Mouse (Mus musculus): ENCODE measurements around the gene Olfr1184. TPM values are rescaled to one million over a fixed set of nuclear protein-coding genes. Genes with fewer than 3 reads are reported as not detected.
"Not testable (repeated sequence)": the region's sequence is repeated elsewhere in the genome, so short reads cannot be mapped to it uniquely, and the experiment has no call there.

Gene Olfr1184
- total RNA-seq (2015) = not detected in 2 replicates
- total RNA-seq (2017) = not detected in 2 replicates

GRCm38 (mm10) chr2:88483298-88483697, at the start of gene Olfr1184:
Gene Olfr1184, plus strand, starts transcription at chr2:88483598.
- no peak for ATAC-seq (replicated peaks; ENCODE audit: poor library complexity)

- ATAC-seq (replicated peaks; ENCODE audit: poor library complexity) = no peak
These were observed 34.4 kb upstream of the Olfr1184 start, which contains the start of gene Gm13757 for GRCm38 (mm10) chr2:88449031-88449430. Gene Gm13757, minus strand, starts transcription at chr2:88449131.

- not testable (repeated sequence) for ATAC-seq (replicated peaks; ENCODE audit: poor library complexity)
These were observed 28.8 kb upstream of the Olfr1184 start, which contains the start of gene Olfr1183 for GRCm38 (mm10) chr2:88454567-88454966. Gene Olfr1183, plus strand, starts transcription at chr2:88454867.

- ATAC-seq (replicated peaks; ENCODE audit: poor library complexity) = no peak
These were observed 9.6 kb downstream of the Olfr1184 start, which contains the start of gene Olfr1185-ps1 for GRCm38 (mm10) chr2:88493020-88493419. Gene Olfr1185-ps1, plus strand, starts transcription at chr2:88493320.

- no peak for ATAC-seq (replicated peaks; ENCODE audit: poor library complexity)
These were observed 34.9 kb downstream of the Olfr1184 start, which contains the start of gene Olfr1186 for GRCm38 (mm10) chr2:88518251-88518650. Gene Olfr1186, plus strand, starts transcription at chr2:88518551.

GRCm38 (mm10) chr2:88525720-88526119, 42.3 kb downstream of the Olfr1184 start:
- ATAC-seq (replicated peaks; ENCODE audit: poor library complexity) = no peak

Other genes with a start within 250 kb of the Olfr1184 start
- not detected in 2 replicates for gene Olfr1173, start 203.7 kb upstream of the Olfr1184 start, total RNA-seq (2015)
- not detected in 2 replicates for gene Olfr1173, start 203.7 kb upstream of the Olfr1184 start, total RNA-seq (2017)
- not detected in 2 replicates for gene Olfr1174-ps, start 168.5 kb upstream of the Olfr1184 start, total RNA-seq (2015)
- not detected in 2 replicates for gene Olfr1174-ps, start 168.5 kb upstream of the Olfr1184 start, total RNA-seq (2017)
- not detected in 2 replicates for gene Olfr1175-ps, start 156.4 kb upstream of the Olfr1184 start, total RNA-seq (2015)
- not detected in 2 replicates for gene Olfr1175-ps, start 156.4 kb upstream of the Olfr1184 start, total RNA-seq (2017)
- not detected in 2 replicates for gene Olfr1176, start 146.9 kb upstream of the Olfr1184 start, total RNA-seq (2015)
- gene Olfr1176, start 146.9 kb upstream of the Olfr1184 start, total RNA-seq (2017) = not detected in 2 replicates
- gene Olfr1177-ps, start 137.1 kb upstream of the Olfr1184 start, total RNA-seq (2015) = not detected in 2 replicates
- gene Olfr1177-ps, start 137.1 kb upstream of the Olfr1184 start, total RNA-seq (2017) = not detected in 2 replicates
- not detected in 2 replicates for gene Olfr1178, start 96.5 kb upstream of the Olfr1184 start, total RNA-seq (2015)
- not detected in 2 replicates for gene Olfr1178, start 96.5 kb upstream of the Olfr1184 start, total RNA-seq (2017)
- gene Olfr1179, start 77.1 kb upstream of the Olfr1184 start, total RNA-seq (2015) = not detected in 2 replicates
- gene Olfr1179, start 77.1 kb upstream of the Olfr1184 start, total RNA-seq (2017) = not detected in 2 replicates
- not detected in 2 replicates for gene Olfr1180, start 64.4 kb upstream of the Olfr1184 start, total RNA-seq (2015)
- not detected in 2 replicates for gene Olfr1180, start 64.4 kb upstream of the Olfr1184 start, total RNA-seq (2017)
- not detected in 2 replicates for gene Olfr1181, start 57.4 kb upstream of the Olfr1184 start, total RNA-seq (2015)
- not detected in 2 replicates for gene Olfr1181, start 57.4 kb upstream of the Olfr1184 start, total RNA-seq (2017)
- not detected in 2 replicates for gene Gm13757, start 34.5 kb upstream of the Olfr1184 start, total RNA-seq (2015)
- gene Gm13757, start 34.5 kb upstream of the Olfr1184 start, total RNA-seq (2017) = not detected in 2 replicates
- gene Olfr1183, start 28.7 kb upstream of the Olfr1184 start, total RNA-seq (2015) = not detected in 2 replicates
- not detected in 2 replicates for gene Olfr1183, start 28.7 kb upstream of the Olfr1184 start, total RNA-seq (2017)
- not detected in 2 replicates for gene Olfr1185-ps1, start 9.7 kb downstream of the Olfr1184 start, total RNA-seq (2015)
- gene Olfr1185-ps1, start 9.7 kb downstream of the Olfr1184 start, total RNA-seq (2017) = not detected in 2 replicates
- gene Olfr1186, start 35.0 kb downstream of the Olfr1184 start, total RNA-seq (2015) = not detected in 2 replicates
- gene Olfr1186, start 35.0 kb downstream of the Olfr1184 start, total RNA-seq (2017) = not detected in 2 replicates
- not detected in 2 replicates for gene Olfr1188, start 73.3 kb downstream of the Olfr1184 start, total RNA-seq (2015)
- gene Olfr1188, start 73.3 kb downstream of the Olfr1184 start, total RNA-seq (2017) = not detected in 2 replicates
- gene Olfr1189, start 102.9 kb downstream of the Olfr1184 start, total RNA-seq (2015) = not detected in 2 replicates
- gene Olfr1189, start 102.9 kb downstream of the Olfr1184 start, total RNA-seq (2017) = not detected in 2 replicates
- not detected in 2 replicates for gene Olfr1191-ps1, start 156.9 kb downstream of the Olfr1184 start, total RNA-seq (2015)
- not detected in 2 replicates for gene Olfr1191-ps1, start 156.9 kb downstream of the Olfr1184 start, total RNA-seq (2017)
- gene Olfr1192-ps1, start 164.9 kb downstream of the Olfr1184 start, total RNA-seq (2015) = not detected in 2 replicates
- gene Olfr1192-ps1, start 164.9 kb downstream of the Olfr1184 start, total RNA-seq (2017) = not detected in 2 replicates
- gene Olfr1193, start 192.0 kb downstream of the Olfr1184 start, total RNA-seq (2015) = not detected in 2 replicates
- not detected in 2 replicates for gene Olfr1193, start 192.0 kb downstream of the Olfr1184 start, total RNA-seq (2017)
- not detected in 2 replicates for gene Olfr1195, start 205.6 kb downstream of the Olfr1184 start, total RNA-seq (2015)
- not detected in 2 replicates for gene Olfr1195, start 205.6 kb downstream of the Olfr1184 start, total RNA-seq (2017)
- not detected in 2 replicates for gene Olfr1196, start 221.0 kb downstream of the Olfr1184 start, total RNA-seq (2015)
- gene Olfr1196, start 221.0 kb downstream of the Olfr1184 start, total RNA-seq (2017) = not detected in 2 replicates
- not detected in 2 replicates for gene Olfr1197, start 248.8 kb downstream of the Olfr1184 start, total RNA-seq (2015)
- not detected in 2 replicates for gene Olfr1197, start 248.8 kb downstream of the Olfr1184 start, total RNA-seq (2017)

Data from megakaryocyte progenitor cell, adult 5-6 weeks (primary cell).